Mouse (Mus musculus) liver, embryonic 14 days (tissue): Measurements from ENCODE around the gene Mib2. TPM values are rescaled to one million over a fixed set of nuclear protein-coding genes. Genes with fewer than 3 reads are reported as not detected.

ENCODE experiments used
- polyA plus RNA-seq: library from polyadenylated mRNA; depleted of rRNA; stranded (reverse); fragments of >200 nt; gene quantifications from 2 replicates; pipeline ENCODE4 v1.2.3, GENCODE M21; 2012; rRNA removed

The Mib2 gene
- polyA plus RNA-seq: 4.1 and 4.6 TPM in 2 replicates

GRCm38 (mm10) chr4:155668689-155669597, at the start of gene Mib2:
Gene Mib2 (minus strand): TSS chr4:155669198.

DNA sequence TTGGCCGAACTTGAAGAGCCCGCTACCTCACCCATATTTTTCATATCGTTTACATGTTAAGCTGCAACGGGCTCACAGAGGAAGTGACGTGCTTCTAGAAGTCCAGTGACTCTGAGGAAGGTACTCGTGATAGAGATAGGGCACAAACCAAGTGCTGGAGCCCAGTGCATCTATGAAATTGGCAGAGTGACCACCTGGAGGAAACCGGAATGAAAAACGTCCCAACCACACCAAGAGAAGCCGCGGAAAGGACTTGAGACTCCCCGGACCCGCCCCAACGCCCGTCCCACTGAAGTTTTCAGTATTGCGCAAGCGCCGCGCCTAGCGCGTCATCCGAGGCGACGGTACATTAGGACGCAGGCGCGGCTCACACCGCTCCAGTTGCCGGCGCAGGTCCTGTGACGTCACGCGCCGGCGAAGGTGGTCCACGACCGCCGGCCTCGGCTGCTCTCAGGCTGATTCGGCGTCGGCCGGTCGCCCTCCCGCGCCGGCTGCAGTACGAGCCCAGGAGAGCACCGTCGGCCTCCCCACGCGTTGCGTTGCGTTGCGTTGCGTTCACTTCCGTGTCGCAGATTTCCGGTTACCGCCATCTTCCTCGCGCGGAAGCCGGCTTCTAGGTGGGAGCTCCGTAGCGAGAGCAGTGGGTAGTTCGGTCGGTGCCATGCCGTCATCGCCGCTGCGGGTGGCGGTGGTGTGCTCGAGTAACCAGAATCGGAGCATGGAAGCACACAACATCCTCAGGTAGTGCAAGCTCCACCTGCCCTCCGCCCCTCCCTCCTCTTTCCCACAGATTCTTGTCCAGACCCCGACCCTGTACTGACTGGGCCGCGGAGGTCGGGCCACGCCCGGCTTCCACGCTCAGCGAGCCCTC, 36.0 kb upstream of the Mib2 start, which contains the start of gene Ssu72:
TSS of gene Ssu72 (plus strand) at position 80 of the 871 bp plus-strand sequence.

DNA sequence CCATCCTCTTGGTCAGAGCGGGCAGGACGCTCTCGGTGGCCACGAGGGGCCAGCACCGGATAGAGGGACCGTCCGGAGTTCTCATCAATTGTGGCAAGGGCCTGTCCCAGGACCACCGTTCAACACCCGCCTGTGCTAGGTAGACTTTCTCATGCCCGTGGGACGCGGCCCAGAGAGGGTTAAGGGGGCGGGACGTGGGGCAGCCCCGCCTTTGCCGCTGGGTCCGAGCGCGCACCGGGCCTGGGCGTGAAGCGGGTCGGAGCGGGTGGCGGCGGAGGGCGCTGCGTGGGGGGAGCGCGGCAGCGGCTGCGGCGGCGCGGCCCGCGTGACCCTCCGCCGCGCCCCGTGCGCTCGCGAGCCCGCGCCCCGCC, 25.1 kb upstream of the Mib2 start, which contains the start of gene Fndc10:
TSS of gene Fndc10 (plus strand) at position 232 of the 371 bp plus-strand sequence.

DNA sequence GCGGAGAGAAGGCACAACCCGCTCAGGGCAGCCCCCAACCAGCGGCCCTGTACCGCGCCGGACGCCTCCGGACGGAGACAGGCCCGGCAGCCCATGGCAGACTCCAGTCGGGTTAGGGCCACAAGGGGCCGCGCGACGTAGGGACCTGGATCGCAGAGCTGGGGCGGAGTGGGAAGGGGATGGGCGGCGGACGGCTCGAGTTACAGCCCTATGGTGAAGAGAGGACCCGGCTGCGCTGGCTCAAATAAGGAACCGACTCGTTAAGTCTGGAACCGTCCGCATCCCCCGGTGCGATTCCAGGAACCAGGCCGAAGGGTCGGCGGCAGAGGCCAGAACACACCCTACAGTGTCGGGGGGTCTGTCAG, 15.9 kb downstream of the Mib2 start, which contains the start of gene Mmp23:
TSS of gene Mmp23 (minus strand) at position 299 of the 365 bp plus-strand sequence.

GRCm38 (mm10) chr4:155645308-155645707, 23.7 kb downstream of the Mib2 start, which contains the start of gene Gm10563:
Gene Gm10563 (minus strand): TSS chr4:155645408.

GRCm38 (mm10) chr4:155624338-155625291, 44.4 kb downstream of the Mib2 start, which contains the start of gene Cdk11b:
Gene Cdk11b (plus strand): TSS chr4:155624854.

Other genes starting within 250 kb of the Mib2 start
- gene Tmem52, start 200.1 kb downstream of the Mib2 start, polyA plus RNA-seq: not detected in 2 replicates
- gene Gnb1, start 177.8 kb downstream of the Mib2 start, polyA plus RNA-seq: 75.5 and 96.0 TPM in 2 replicates
- gene Nadk, start 106.8 kb downstream of the Mib2 start, polyA plus RNA-seq: 28.9 and 34.9 TPM in 2 replicates
- 3.9 and 5.0 TPM in 2 replicates for gene Slc35e2, start 67.8 kb downstream of the Mib2 start, polyA plus RNA-seq
- gene Cdk11b, start 44.3 kb downstream of the Mib2 start, polyA plus RNA-seq: 19.8 and 24.5 TPM in 2 replicates
- not detected in 2 replicates for gene Gm10563, start 23.8 kb downstream of the Mib2 start, polyA plus RNA-seq
- gene Mmp23, start 15.8 kb downstream of the Mib2 start, polyA plus RNA-seq: 4.6 TPM in 2 replicates
- 0.39 and 0.52 TPM in 2 replicates for gene Fndc10, start 25.1 kb upstream of the Mib2 start, polyA plus RNA-seq
- gene Ssu72, start 35.6 kb upstream of the Mib2 start, polyA plus RNA-seq: 35.5 and 42.0 TPM in 2 replicates
- 0.09 and 0.20 TPM in 2 replicates for gene Tmem240, start 65.6 kb upstream of the Mib2 start, polyA plus RNA-seq
- 37.8 and 42.2 TPM in 2 replicates for gene Atad3a, start 91.9 kb upstream of the Mib2 start, polyA plus RNA-seq
- 0.12 and 0.18 TPM in 2 replicates for gene Vwa1, start 105.5 kb upstream of the Mib2 start, polyA plus RNA-seq
- 0.29 TPM in 2 replicates for gene Tmem88b, start 116.7 kb upstream of the Mib2 start, polyA plus RNA-seq
- 0.02 TPM in 1 of 2 replicates, not detected in the other for gene Ankrd65, start 121.2 kb upstream of the Mib2 start, polyA plus RNA-seq
- gene Mrpl20, start 133.7 kb upstream of the Mib2 start, polyA plus RNA-seq: 68.5 and 74.1 TPM in 2 replicates
- gene Ccnl2, start 143.3 kb upstream of the Mib2 start, polyA plus RNA-seq: 66.5 and 75.1 TPM in 2 replicates
- gene Aurkaip1, start 162.1 kb upstream of the Mib2 start, polyA plus RNA-seq: 76.4 and 80.4 TPM in 2 replicates
- 5.0 and 5.9 TPM in 2 replicates for gene Mxra8, start 170.5 kb upstream of the Mib2 start, polyA plus RNA-seq
- gene Dvl1, start 178.2 kb upstream of the Mib2 start, polyA plus RNA-seq: 18.2 and 20.1 TPM in 2 replicates
- gene Tas1r3, start 194.2 kb upstream of the Mib2 start, polyA plus RNA-seq: 0.06 and 0.08 TPM in 2 replicates
- gene Cptp, start 200.2 kb upstream of the Mib2 start, polyA plus RNA-seq: 4.5 and 5.1 TPM in 2 replicates
- gene Ints11, start 200.3 kb upstream of the Mib2 start, polyA plus RNA-seq: 19.9 and 22.3 TPM in 2 replicates
- 14.5 and 17.2 TPM in 2 replicates for gene Pusl1, start 222.6 kb upstream of the Mib2 start, polyA plus RNA-seq
- 6.8 and 9.2 TPM in 2 replicates for gene Acap3, start 222.6 kb upstream of the Mib2 start, polyA plus RNA-seq